15 mouse cellular contexts compared by ENCODE assay signal in genomic region chr10:70637640-70638328, GRCm38 (mm10). TPM values are rescaled to one million over a fixed set of nuclear protein-coding genes. Genes with fewer than 3 reads are reported as not detected.
A peak's percentile ranks its signal among the peaks of the same experiment; 100 is the strongest.
DNase-seq lines count a peak whose midpoint lies in the region; ATAC-seq and TF ChIP-seq lines count a peak whose summit lies in the region.
"Had no signal": no experiment of that assay in that cellular context is flagged by ENCODE, and none has a peak within 500 bp of the region (broad histone marks: within the 10 kb centered on the region; RNA-seq: fewer than 3 reads in every experiment).

No protein-coding gene starts in this region.

- no peak for TF ChIP-seq CTCF in left cerebral cortex, adult 2 months (IDR thresholded peaks at IDR 0.05)
- TF ChIP-seq CTCF in olfactory bulb, adult 2 months (IDR thresholded peaks at IDR 0.05; ENCODE audit: insufficient read depth, low read depth, low read length): no peak
- no peak for TF ChIP-seq CTCF in cerebellum, adult 2 months (IDR thresholded peaks at IDR 0.05; ENCODE audit: borderline replicate concordance, insufficient read depth, low read depth, low read length)

- H3K4me1 ChIP-seq in forebrain, embryonic 14.5 days (ENCODE audit: control insufficient read depth, insufficient read depth, low read length): peaks cover 23% of the 10 kb centered on the region
- peaks cover 13% of the 10 kb centered on the region; the same call in 1 of the 2 replicates for H3K4me1 ChIP-seq in hindbrain, embryonic 16.5 days (ENCODE audit: control insufficient read depth, insufficient read depth, low read depth, low read length)
- peaks cover 8% of the 10 kb centered on the region for H3K4me1 ChIP-seq in olfactory bulb, adult 2 months (ENCODE audit: control insufficient read depth, insufficient read depth, low read length)
- H3K4me1 ChIP-seq in cerebellum, adult 2 months (ENCODE audit: control insufficient read depth, insufficient read depth, low read length): no peaks in the 10 kb centered on the region

- no peaks in the 10 kb centered on the region for H3K9me3 ChIP-seq in forebrain, embryonic 14.5 days (replicated peaks; ENCODE audit: control insufficient read depth, low read length)
- H3K9me3 ChIP-seq in hindbrain, embryonic 16.5 days (ENCODE audit: control insufficient read depth, low read length): no peaks in the 10 kb centered on the region

- no peak for TF ChIP-seq POLR2A in olfactory bulb, adult 2 months (IDR thresholded peaks at IDR 0.05; ENCODE audit: insufficient read depth, low read depth, low read length)
- TF ChIP-seq POLR2A in cerebellum, adult 2 months (IDR thresholded peaks at IDR 0.05; ENCODE audit: borderline replicate concordance, insufficient read depth, low read length): no peak

- no peaks in the 10 kb centered on the region for H3K27me3 ChIP-seq in forebrain, embryonic 14.5 days (replicated peaks; ENCODE audit: control insufficient read depth, insufficient read depth, low read length)
- no peaks in the 10 kb centered on the region for H3K27me3 ChIP-seq in hindbrain, embryonic 16.5 days (replicated peaks; ENCODE audit: control insufficient read depth, insufficient read depth, low read length)
- no peaks in the 10 kb centered on the region for H3K27me3 ChIP-seq in cerebellum, adult 2 months (ENCODE audit: control insufficient read depth, insufficient read depth, low read length)

- peak overlapping the region; percentile 9; the same call in 1 of the 2 replicates for H3K4me2 ChIP-seq in forebrain, embryonic 14.5 days (ENCODE audit: low read length)
- peak overlapping the region; percentile 24 for H3K4me2 ChIP-seq in hindbrain, embryonic 16.5 days (ENCODE audit: low read length)

- WGBS in forebrain, embryonic 14.5 days: 14% methylated on average over 12 of the region's 12 CpGs
- 28% methylated on average over 12 of the region's 12 CpGs for WGBS in hindbrain, embryonic 16.5 days
- WGBS in olfactory bulb, adult 2 months: 21% methylated on average over 12 of the region's 12 CpGs
- WGBS in cerebellum, adult 2 months: 30% methylated on average over 12 of the region's 12 CpGs

- intact Hi-C loops in left cerebral cortex, adult 2 months (cut with DNase I): loop anchor here (5.0 kb wide), 1 partner anchor 35 kb away; no protein-coding TSS in a partner anchor
- intact Hi-C loops in left cerebral cortex, postnatal 4 days (cut with DNase I): no loop called here

- no peak overlapping the region for H3K9ac ChIP-seq in forebrain, embryonic 14.5 days (ENCODE audit: low read length)
- H3K9ac ChIP-seq in hindbrain, embryonic 16.5 days (ENCODE audit: low read depth, low read length): 0 out of 2 replicates have a peak overlapping the region, but pooled peaks have one; percentile 5

- ATAC-seq in forebrain, embryonic 14.5 days: peak; percentile 49; the same call in 1 of the 2 replicates
- peak; percentile 54 for ATAC-seq in hindbrain, embryonic 16.5 days

- no peaks in the 10 kb centered on the region for H3K36me3 ChIP-seq in forebrain, embryonic 14.5 days (ENCODE audit: control insufficient read depth, insufficient read depth, low read length)
- H3K36me3 ChIP-seq in hindbrain, embryonic 16.5 days (ENCODE audit: control insufficient read depth, insufficient read depth, low read length): no peaks in the 10 kb centered on the region

- no peak overlapping the region for H3K4me3 ChIP-seq in left cerebral cortex, adult 2 months
- H3K4me3 ChIP-seq in forebrain, embryonic 14.5 days (ENCODE audit: low read depth, low read length): no peak overlapping the region
- no peak overlapping the region for H3K4me3 ChIP-seq in hindbrain, embryonic 16.5 days (ENCODE audit: low read length)
- no peak overlapping the region for H3K4me3 ChIP-seq in olfactory bulb, adult 2 months (ENCODE audit: insufficient read depth, low read depth, low read length)
- H3K4me3 ChIP-seq in cerebellum, adult 2 months (replicated peaks; ENCODE audit: insufficient read depth, low read depth, low read length): no peak overlapping the region

- peak overlapping the region; percentile 30 for H3K27ac ChIP-seq in left cerebral cortex, adult 2 months
- no peak overlapping the region for H3K27ac ChIP-seq in forebrain, embryonic 14.5 days (ENCODE audit: low read depth, low read length)
- peak overlapping the region; percentile 42 for H3K27ac ChIP-seq in hindbrain, embryonic 16.5 days (ENCODE audit: low read depth, low read length)
- H3K27ac ChIP-seq in olfactory bulb, adult 2 months (ENCODE audit: insufficient read depth, low read depth, low read length): peak overlapping the region; percentile 27
- no peak overlapping the region for H3K27ac ChIP-seq in cerebellum, adult 2 months (ENCODE audit: insufficient read depth, low read length)
- H3K27ac ChIP-seq: kidney, postnatal 0 days; macrophage had no signal

- no peak for DNase-seq in left cerebral cortex, adult 2 months (ENCODE audit: extremely low spot score in 1 of 2, low spot score in 2 of 2)
- no peak for DNase-seq in left cerebral cortex, postnatal 4 days
- DNase-seq in forebrain, embryonic 14.5 days (ENCODE audit: low spot score): peak; percentile 63
- no peak for DNase-seq in ovary, postnatal 10 days (ENCODE audit: low spot score)
- no peak for DNase-seq in cerebellum, adult 2 months
- DNase-seq: cerebellum, adult 8-10 months; layer of hippocampus, adult 9-11 months; lung, adult 2 months; midbrain, embryonic 14.5 days; right cerebral cortex, postnatal 14 days had no signal

RNA-seq across cellular contexts. Expression of gene Phyhipl, which starts 18.0 kb away (rescaled TPM):
- 100 to 1,000 TPM; 212 to 221 TPM for total RNA-seq in left cerebral cortex, adult 2 months (2021)
- total RNA-seq in left cerebral cortex, postnatal 4 days (2021): 100 to 1,000 TPM; 137 to 154 TPM
- 92.6 and 126 TPM in 2 replicates for polyA plus RNA-seq in forebrain, embryonic 14.5 days (2014; fragmentation: Nextera tagmentation; extraction: Ambion mirVana)
- 337 and 365 TPM in 2 replicates for polyA plus RNA-seq in hindbrain, embryonic 16.5 days (2015; fragmentation: Nextera tagmentation; extraction: Ambion mirVana)
- not detected in 2 replicates for polyA plus RNA-seq in olfactory bulb, adult 2 months (2012; ENCODE audit: insufficient read depth, insufficient read length, low replicate concordance, missing spikeins)
- polyA plus RNA-seq in cerebellum, adult 2 months (2012; rRNA removed): 196 and 224 TPM in 2 replicates
- total RNA-seq: liver, adult 2 months had no signal
- polyA plus RNA-seq: liver, adult 2 months; macrophage had no signal

Comparison
In these comparisons a context has a peak if more than half of its experiments do, and no peak if none do; other contexts are left out.
1. H3K27ac ChIP-seq: peak in left cerebral cortex, adult 2 months (single experiment), hindbrain, embryonic 16.5 days (single experiment) and olfactory bulb, adult 2 months (single experiment); none in forebrain, embryonic 14.5 days (single experiment) and cerebellum, adult 2 months (single experiment).